8 mouse cellular contexts compared by ENCODE assay signal in the genomic region with DNA sequence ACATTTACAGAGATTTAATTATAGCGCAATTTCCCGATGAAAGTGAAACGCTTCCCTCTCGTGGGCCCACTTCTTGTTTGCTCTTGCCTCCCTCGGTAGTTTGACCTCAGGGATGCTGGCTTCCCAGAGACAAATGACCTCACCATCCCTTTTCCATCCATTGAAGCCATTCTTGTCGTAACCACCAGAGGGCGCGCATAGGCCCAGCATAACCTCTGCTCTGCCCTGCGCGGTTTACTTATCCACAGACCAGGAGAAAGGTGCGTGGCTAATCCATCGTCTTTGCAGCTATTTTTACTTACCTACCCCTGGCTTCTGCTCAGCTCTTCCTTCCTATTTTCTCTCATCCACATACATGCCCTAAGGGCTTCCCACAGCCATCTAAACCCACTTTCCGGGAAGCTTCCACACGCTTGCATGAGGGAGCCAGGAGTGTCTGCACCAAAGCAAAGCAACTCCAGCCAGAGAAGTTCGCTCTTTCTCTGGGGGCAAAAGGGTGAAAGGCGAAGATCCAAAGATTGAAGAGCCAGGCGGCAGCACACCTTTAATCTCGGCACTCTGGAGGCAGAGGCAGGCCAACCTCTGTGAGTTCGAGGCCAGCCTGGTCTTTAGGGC. TPM values are rescaled to one million over a fixed set of nuclear protein-coding genes. Genes with fewer than 3 reads are reported as not detected.
DNase-seq lines count a peak whose midpoint lies in the region; ATAC-seq and TF ChIP-seq lines count a peak whose summit lies in the region.

No protein-coding gene starts in this region.

- no peak overlapping the region; the same call in 1 of the 2 replicates for H3K4me2 ChIP-seq in heart, embryonic 15.5 days
- H3K4me2 ChIP-seq in liver, embryonic 16.5 days (ENCODE audit: low read depth, low read length), result 0 out of 2 replicates have a peak overlapping the region, but pooled peaks have one; percentile 17
- H3K4me2 ChIP-seq in neural tube, embryonic 15.5 days, result peak overlapping the region; percentile 24; the same call in 1 of the 2 replicates

- TF ChIP-seq POLR2A in brain, embryonic 14.5 days (IDR thresholded peaks at IDR 0.05; ENCODE audit: borderline replicate concordance, extremely low read depth, insufficient read depth, insufficient read length, poor library complexity, severe bottlenecking), result no peak

- ATAC-seq in heart, embryonic 15.5 days (replicated peaks; ENCODE audit: insufficient number of reproducible peaks, insufficient read depth, low FRiP score, low read depth), result peak; percentile 69
- ATAC-seq in liver, embryonic 16.5 days (ENCODE audit: low read depth), result peak; percentile 55; the same call in 1 of the 2 replicates
- peak; percentile 68; the same call in 1 of the 2 replicates for ATAC-seq in neural tube, embryonic 15.5 days (ENCODE audit: low FRiP score)

- H3K4me1 ChIP-seq in heart, embryonic 15.5 days (replicated peaks), result no peaks in the 10 kb centered on the region; the same call in 1 of the 2 replicates
- no peaks in the 10 kb centered on the region for H3K4me1 ChIP-seq in liver, embryonic 16.5 days (ENCODE audit: control insufficient read depth, low read depth, low read length)
- H3K4me1 ChIP-seq in neural tube, embryonic 15.5 days, result no peaks in the 10 kb centered on the region; the same call in 1 of the 2 replicates

- peak; percentile 94 for TF ChIP-seq CTCF in brain, embryonic 14.5 days (IDR thresholded peaks at IDR 0.05; ENCODE audit: borderline replicate concordance, extremely low read depth, insufficient read depth, insufficient read length)

- no peak overlapping the region for H3K9ac ChIP-seq in heart, embryonic 15.5 days
- H3K9ac ChIP-seq in liver, embryonic 16.5 days (ENCODE audit: low read depth, low read length), result no peak overlapping the region
- H3K9ac ChIP-seq in neural tube, embryonic 15.5 days (replicated peaks), result no peak overlapping the region

- H3K27ac ChIP-seq in heart, embryonic 15.5 days, result no peak overlapping the region
- H3K27ac ChIP-seq in liver, embryonic 16.5 days (ENCODE audit: low read length), result no peak overlapping the region
- H3K27ac ChIP-seq in neural tube, embryonic 15.5 days (replicated peaks), result no peak overlapping the region

- no peaks in the 10 kb centered on the region for H3K9me3 ChIP-seq in heart, embryonic 15.5 days (replicated peaks)
- no peaks in the 10 kb centered on the region for H3K9me3 ChIP-seq in liver, embryonic 16.5 days (replicated peaks; ENCODE audit: control insufficient read depth, low read length)
- no peaks in the 10 kb centered on the region for H3K9me3 ChIP-seq in neural tube, embryonic 15.5 days (replicated peaks)

- H3K4me3 ChIP-seq in heart, embryonic 15.5 days, result no peak overlapping the region
- H3K4me3 ChIP-seq in liver, embryonic 16.5 days (ENCODE audit: low read depth, low read length), result no peak overlapping the region
- H3K4me3 ChIP-seq in neural tube, embryonic 15.5 days (replicated peaks), result no peak overlapping the region

- DNase-seq in CD8-positive naive resting alpha-beta T cell, adult 2 months (ENCODE audit: low read depth in 2 of 2, low spot score in 2 of 2), result peak; percentile 51 to 62
- DNase-seq in brain, embryonic 14.5 days (ENCODE audit: low read depth), result peak; percentile 79
- peak; percentile 47 for DNase-seq in fibroblast of lung, adult 2 months (ENCODE audit: low read depth)
- DNase-seq in kidney, postnatal 10 days, result peak; percentile 87
- peak; percentile 82 for DNase-seq in testis, postnatal 10 days (ENCODE audit: low spot score)

- no peaks in the 10 kb centered on the region for H3K27me3 ChIP-seq in heart, embryonic 15.5 days
- no peaks in the 10 kb centered on the region for H3K27me3 ChIP-seq in liver, embryonic 16.5 days (ENCODE audit: control insufficient read depth, insufficient read depth, low read depth, low read length)
- H3K27me3 ChIP-seq in neural tube, embryonic 15.5 days (replicated peaks), result no peaks in the 10 kb centered on the region

- 23% methylated on average over 19 of the region's 19 CpGs for WGBS in heart, embryonic 15.5 days
- WGBS in liver, embryonic 16.5 days (ENCODE audit: insufficient replicate concordance), result 22% methylated on average over 19 of the region's 19 CpGs
- 20% methylated on average over 19 of the region's 19 CpGs for WGBS in neural tube, embryonic 15.5 days

- H3K36me3 ChIP-seq in heart, embryonic 15.5 days, result no peaks in the 10 kb centered on the region
- H3K36me3 ChIP-seq in liver, embryonic 16.5 days (ENCODE audit: control insufficient read depth, insufficient read depth), result no peaks in the 10 kb centered on the region
- H3K36me3 ChIP-seq in neural tube, embryonic 15.5 days, result no peaks in the 10 kb centered on the region

RNA-seq across cellular contexts. Expression of gene Prph2, which starts 6.3 kb away (rescaled TPM):
- polyA plus RNA-seq in brain, embryonic 14.5 days (2012; rRNA removed), result 0.03 TPM in 1 of 2 replicates, not detected in the other
- not detected in 2 replicates for polyA plus RNA-seq in heart, embryonic 15.5 days (2015; fragmentation: Nextera tagmentation; extraction: Ambion mirVana)
- not detected in 2 replicates for polyA plus RNA-seq in liver, embryonic 16.5 days (2015; fragmentation: Nextera tagmentation; extraction: Ambion mirVana)
- polyA plus RNA-seq in neural tube, embryonic 15.5 days (2015; fragmentation: Nextera tagmentation; extraction: Ambion mirVana), result not detected in 2 replicates

RNA-seq across cellular contexts. Expression of gene Tbcc, which starts 13.5 kb away (rescaled TPM):
- polyA plus RNA-seq in brain, embryonic 14.5 days (2012; rRNA removed), result 33.7 and 40.8 TPM in 2 replicates
- 41.9 and 43.8 TPM in 2 replicates for polyA plus RNA-seq in heart, embryonic 15.5 days (2015; fragmentation: Nextera tagmentation; extraction: Ambion mirVana)
- 15.5 and 16.3 TPM in 2 replicates for polyA plus RNA-seq in liver, embryonic 16.5 days (2015; fragmentation: Nextera tagmentation; extraction: Ambion mirVana)
- polyA plus RNA-seq in neural tube, embryonic 15.5 days (2015; fragmentation: Nextera tagmentation; extraction: Ambion mirVana), result 55.9 and 62.5 TPM in 2 replicates

RNA-seq across cellular contexts. Expression of gene Bicral, which starts 45.7 kb away (rescaled TPM):
- 13.5 and 24.9 TPM in 2 replicates for polyA plus RNA-seq in brain, embryonic 14.5 days (2012; rRNA removed)
- polyA plus RNA-seq in heart, embryonic 15.5 days (2015; fragmentation: Nextera tagmentation; extraction: Ambion mirVana), result 3.2 and 3.9 TPM in 2 replicates
- 2.4 and 2.5 TPM in 2 replicates for polyA plus RNA-seq in liver, embryonic 16.5 days (2015; fragmentation: Nextera tagmentation; extraction: Ambion mirVana)
- 6.6 and 8.3 TPM in 2 replicates for polyA plus RNA-seq in neural tube, embryonic 15.5 days (2015; fragmentation: Nextera tagmentation; extraction: Ambion mirVana)
